Mouse (Mus musculus) liver, postnatal 0 days (tissue): Measurements from ENCODE around the gene Grin3b.

ENCODE experiments used
- CTCF ChIP-seq: sonication (generic); IDR thresholded peaks from 2 replicates; pipeline ENCODE4 v1.5.1; 2016; ENCODE audit warnings: antibody characterized with exemption, low read depth
- EP300 ChIP-seq: IDR thresholded peaks from 2 replicates; pipeline ENCODE4 v1.6.1; 2016; ENCODE audit warnings: antibody characterized with exemption, low read depth, mild to moderate bottlenecking

DNA sequence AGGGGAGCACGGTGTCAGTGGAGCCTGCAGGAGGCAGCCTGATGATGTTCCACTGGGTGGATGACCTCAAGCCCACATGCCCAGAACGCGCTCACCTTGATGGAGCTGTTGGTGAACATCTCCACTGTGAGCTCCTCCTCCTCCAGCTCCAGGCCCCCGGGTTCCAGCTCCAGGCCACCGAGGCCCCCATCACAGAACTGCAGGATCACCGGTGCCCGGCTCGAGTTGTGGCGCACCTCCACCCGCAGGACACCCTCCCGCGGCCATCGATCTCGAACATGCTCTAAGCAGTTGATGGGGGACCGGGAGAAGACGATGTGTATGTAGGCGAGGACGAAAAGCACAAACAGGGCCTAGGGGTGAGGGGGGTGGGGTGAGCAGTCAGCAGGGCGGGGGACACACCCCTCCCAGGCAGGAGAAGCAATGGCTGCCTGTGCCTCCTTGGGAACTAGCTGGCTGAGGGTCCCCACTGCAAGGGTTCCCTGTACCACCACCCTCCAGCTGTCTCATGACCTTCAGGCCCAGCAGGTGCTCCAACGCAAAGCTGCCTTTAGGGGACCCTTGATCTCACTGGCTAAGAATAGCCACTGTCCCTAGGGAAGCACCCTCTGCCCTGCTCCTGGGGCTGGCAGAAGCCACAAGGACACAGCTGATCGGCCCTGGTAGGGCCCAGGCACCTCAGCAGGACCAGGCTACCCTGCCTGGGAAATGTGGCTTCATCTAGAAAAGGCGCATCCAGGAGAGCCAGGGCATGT, 9.1 kb downstream of the Grin3b start:
- TF ChIP-seq CTCF: no peak
- no peak for TF ChIP-seq EP300
